Mouse (Mus musculus): ENCODE data around the gene Suz12.

Suz12 gene

GRCm38 (mm10) chr11:80078831-80079230 lies 85.9 kb downstream of the Suz12 start:
- no peak for DNase-seq

GRCm38 (mm10) chr11:80079751-80080150 lies 86.8 kb downstream of the Suz12 start:
- no peak for DNase-seq

GRCm38 (mm10) chr11:80080381-80080825 lies 87.5 kb downstream of the Suz12 start:
- no peak for DNase-seq

- DNase-seq = peak; percentile 95 to 97
These were observed 88.2 kb downstream of the Suz12 start, which contains the start of gene Crlf3 for GRCm38 (mm10) chr11:80080826-80081728. Crlf3 (minus strand) TSS chr11:80080991.

DNA sequence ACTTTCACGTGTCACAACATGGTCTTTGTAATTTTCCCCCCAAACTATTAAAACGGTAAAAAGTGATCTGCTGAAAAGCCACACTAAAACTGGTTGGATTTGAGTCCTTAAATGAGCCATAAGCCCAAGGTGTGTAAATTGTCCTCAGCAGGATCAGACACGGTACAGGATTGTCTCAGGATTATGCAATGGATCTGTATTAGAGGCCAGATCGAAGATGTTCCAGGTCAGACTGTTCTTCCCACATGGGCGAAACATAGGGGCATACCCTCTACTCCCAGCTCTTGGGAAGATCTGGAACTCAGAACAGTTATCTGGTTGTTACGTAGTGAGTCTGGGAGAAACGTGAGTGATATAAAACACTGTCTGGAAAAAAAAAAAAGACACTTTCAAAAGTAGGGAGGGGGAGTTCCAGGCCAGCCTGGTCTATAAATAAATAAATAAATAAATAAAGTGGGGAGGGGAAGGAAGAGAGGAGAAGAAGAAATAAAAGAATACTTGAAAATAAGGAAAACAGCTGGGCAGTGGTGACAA lies 88.9 kb downstream of the Suz12 start:
- DNase-seq = no peak
